Mouse (Mus musculus) left cerebral cortex, adult 2 months (tissue): ENCODE results near the gene Tdpoz1. TPM values are rescaled to one million over a fixed set of nuclear protein-coding genes. Genes with fewer than 3 reads are reported as not detected.
"Not testable (repeated sequence)": the region's sequence is repeated elsewhere in the genome, so short reads cannot be mapped to it uniquely, and the experiment has no call there.

Source experiments
- DNase-seq, 2 experiments: peaks; one replicate each; pipeline ENCODE4 v3.0.0; 2021 to 2022; ENCODE audit warnings: low spot score in 2 of 2, mixed read lengths in 1 of 2; ENCODE audit errors: extremely low spot score in 1 of 2
- H3K27ac ChIP-seq: fragments of 200-600 bp; 2 replicates; pipeline ENCODE4 v1.8.1; 2022
- H3K4me3 ChIP-seq: fragments of 200-600 bp; 2 replicates; pipeline ENCODE4 v1.8.1; 2022
- CTCF ChIP-seq: fragments of 200-600 bp; IDR thresholded peaks from 2 replicates; pipeline ENCODE4 v1.8.1; 2022; ENCODE audit warnings: antibody characterized with exemption, mild to moderate bottlenecking, moderate library complexity
- intact Hi-C: fragments of 180-260 bp; cut with DNase I; formaldehyde crosslinking; loops from one replicate; pipeline ENCODE4 v1.15.1; 2025
- long read RNA-seq, 2 experiments: library from polyadenylated mRNA; stranded (forward); transcript quantifications; one replicate each; pipeline ENCODE4 v2.0.0; 2021; ENCODE audit warnings: borderline mapping rate in 2 of 2
- total RNA-seq, 2 experiments: library from RNA; stranded (reverse); gene quantifications; 2 replicates each; pipeline ENCODE4 v1.2.3; 2021

Tdpoz1 gene
- total RNA-seq: not detected
- long read RNA-seq, experiment 1: 0 reads
- long read RNA-seq, experiment 2: 0 reads

GRCm38 (mm10) chr3:93676210-93676609, at the start of gene Tdpoz1:
Tdpoz1 (minus strand) TSS chr3:93676310.
- H3K4me3 ChIP-seq, intact Hi-C loops, H3K27ac ChIP-seq, DNase-seq: not testable (repeated sequence)

GRCm38 (mm10) chr3:93708969-93709637, 33.0 kb upstream of the Tdpoz1 start:
- DNase-seq, H3K27ac ChIP-seq, H3K4me3 ChIP-seq, intact Hi-C loops: not testable (repeated sequence)

GRCm38 (mm10) chr3:93692970-93693369, 16.9 kb upstream of the Tdpoz1 start, which contains the start of gene Gm37596:
Gm37596 (minus strand) TSS chr3:93693070.
- intact Hi-C loops, H3K4me3 ChIP-seq, H3K27ac ChIP-seq, DNase-seq: not testable (repeated sequence)

- H3K4me3 ChIP-seq, H3K27ac ChIP-seq, DNase-seq, intact Hi-C loops: not testable (repeated sequence)
Measured at GRCm38 (mm10) chr3:93670805-93671503, 5.2 kb downstream of the Tdpoz1 start.

- no peak for DNase-seq
- H3K4me3 ChIP-seq: no peak overlapping the region
- no peak overlapping the region for H3K27ac ChIP-seq
- no peak for TF ChIP-seq CTCF
- intact Hi-C loops: no loop called here
Measured at GRCm38 (mm10) chr3:93654260-93654659, 21.9 kb downstream of the Tdpoz1 start.

- no peak for DNase-seq
- intact Hi-C loops: no loop called here
- Histone ChIP-seq H3K4me3 (no peak within 1 kb of the TSS), H3K27ac (no peak within 1 kb of the TSS)
- no peak for TF ChIP-seq CTCF
Measured at GRCm38 (mm10) chr3:93652586-93652985, 23.5 kb downstream of the Tdpoz1 start, which contains the start of gene Tdpoz2. Tdpoz2 (minus strand) TSS chr3:93652686.

- H3K4me3 ChIP-seq, DNase-seq, intact Hi-C loops: not testable (repeated sequence)
Measured at GRCm38 (mm10) chr3:93630917-93631714, 45.0 kb downstream of the Tdpoz1 start.

More at GRCm38 (mm10) chr3:93630917-93631714, 45.0 kb downstream of the Tdpoz1 start:
- not testable (repeated sequence) for H3K27ac ChIP-seq

Other genes starting within 250 kb of the Tdpoz1 start
- gene Tchh, start 234.0 kb downstream of the Tdpoz1 start, total RNA-seq: 1 to 10 TPM; 2.5 to 2.6 TPM
- gene Tchhl1, start 207.6 kb downstream of the Tdpoz1 start, total RNA-seq: not detected
- gene S100a11, start 155.8 kb downstream of the Tdpoz1 start, total RNA-seq: 10 to 100 TPM in 1 of 2 experiments, 1 to 10 TPM in 1; 8.0 to 11.0 TPM
- 10 to 100 TPM; 42.6 to 43.7 TPM for gene S100a10, start 121.2 kb downstream of the Tdpoz1 start, total RNA-seq
- not detected for gene Tdpoz2, start 23.6 kb downstream of the Tdpoz1 start, total RNA-seq
- gene Gm37596, start 16.8 kb upstream of the Tdpoz1 start, total RNA-seq: not detected
- gene Gm5773, start 96.7 kb upstream of the Tdpoz1 start, total RNA-seq: not detected
- gene Tdpoz4, start 120.1 kb upstream of the Tdpoz1 start, total RNA-seq: not detected
- gene Tdpoz3, start 149.7 kb upstream of the Tdpoz1 start, total RNA-seq: not detected